Mouse (Mus musculus): Measurements from ENCODE around the gene Gm10073. TPM values are rescaled to one million over a fixed set of nuclear protein-coding genes. Genes with fewer than 3 reads are reported as not detected.

Gene Gm10073
- polyA plus RNA-seq, 1 experiment, result 99.0 TPM

DNA sequence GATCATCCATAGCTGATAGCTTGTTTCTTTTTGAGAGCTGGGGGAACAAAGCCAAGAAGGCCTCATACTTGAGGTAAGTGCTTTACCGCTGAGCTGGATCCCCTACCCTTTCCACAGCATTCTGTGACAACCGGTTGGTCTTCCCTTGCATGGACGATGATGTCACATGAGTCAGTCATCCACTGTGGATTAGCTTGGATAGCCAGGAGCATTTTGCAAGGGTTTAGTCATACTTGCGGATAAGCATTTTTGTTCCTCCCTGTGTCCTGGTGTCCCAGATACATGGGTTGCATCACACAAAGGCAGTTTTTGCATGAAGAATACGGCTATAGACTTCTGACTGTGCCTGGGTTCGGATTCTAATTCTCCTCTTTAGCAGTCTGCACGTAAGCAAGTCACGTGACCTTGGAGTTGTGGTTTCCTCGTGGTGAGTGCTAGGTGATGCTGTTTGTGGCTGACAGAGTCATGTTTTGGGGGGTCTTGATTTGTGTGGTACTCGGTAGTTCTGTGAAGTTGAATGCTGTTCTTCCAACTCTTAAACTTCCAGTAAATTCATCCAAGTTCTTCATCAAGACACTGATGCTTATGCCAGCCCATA is 43.3 kb downstream of the Gm10073 start:
- Histone ChIP-seq H3K79me2 (ENCODE audit: control insufficient read depth, insufficient read depth) (no peaks in the 10 kb centered on the region), H3K36me3 (ENCODE audit: control insufficient read depth, insufficient read depth) (no peaks in the 10 kb centered on the region), H3K27me3 (ENCODE audit: control insufficient read depth, insufficient read depth, insufficient read length) (no peaks in the 10 kb centered on the region), H3K4me2 (ENCODE audit: low read depth) (peak overlapping the region; percentile 33), H3ac (ENCODE audit: control insufficient read depth, insufficient read length) (no peak overlapping the region), H3K4me3 (no peak overlapping the region)
- TF ChIP-seq MAX (IDR thresholded peaks at IDR 0.05; ENCODE audit: low read depth) (peak; percentile 5), MYOD1 (IDR thresholded peaks at IDR 0.05; ENCODE audit: control insufficient read depth in 1 of 3, insufficient read length in 2 of 3, low read depth in 2 of 3) (no peak), REST (IDR thresholded peaks at IDR 0.05; ENCODE audit: insufficient read depth, insufficient read length) (no peak), USF1 (IDR thresholded peaks at IDR 0.05; ENCODE audit: low read depth) (peak; percentile 87), CEBPB (IDR thresholded peaks at IDR 0.05; ENCODE audit: insufficient read depth, poor library complexity, severe bottlenecking) (peak; percentile 96), TCF12 (IDR thresholded peaks at IDR 0.05; ENCODE audit: insufficient read depth, poor library complexity, severe bottlenecking) (no peak), E2F4 (IDR thresholded peaks at IDR 0.05; ENCODE audit: insufficient read depth) (no peak), POLR2AphosphoS2 (IDR thresholded peaks at IDR 0.05; ENCODE audit: insufficient read length, low read depth) (no peak), TCF3 (IDR thresholded peaks at IDR 0.05; ENCODE audit: insufficient read length, low read depth) (no peak), SRF (IDR thresholded peaks at IDR 0.05; ENCODE audit: control insufficient read depth, insufficient read length, low read depth) (no peak)

DNA sequence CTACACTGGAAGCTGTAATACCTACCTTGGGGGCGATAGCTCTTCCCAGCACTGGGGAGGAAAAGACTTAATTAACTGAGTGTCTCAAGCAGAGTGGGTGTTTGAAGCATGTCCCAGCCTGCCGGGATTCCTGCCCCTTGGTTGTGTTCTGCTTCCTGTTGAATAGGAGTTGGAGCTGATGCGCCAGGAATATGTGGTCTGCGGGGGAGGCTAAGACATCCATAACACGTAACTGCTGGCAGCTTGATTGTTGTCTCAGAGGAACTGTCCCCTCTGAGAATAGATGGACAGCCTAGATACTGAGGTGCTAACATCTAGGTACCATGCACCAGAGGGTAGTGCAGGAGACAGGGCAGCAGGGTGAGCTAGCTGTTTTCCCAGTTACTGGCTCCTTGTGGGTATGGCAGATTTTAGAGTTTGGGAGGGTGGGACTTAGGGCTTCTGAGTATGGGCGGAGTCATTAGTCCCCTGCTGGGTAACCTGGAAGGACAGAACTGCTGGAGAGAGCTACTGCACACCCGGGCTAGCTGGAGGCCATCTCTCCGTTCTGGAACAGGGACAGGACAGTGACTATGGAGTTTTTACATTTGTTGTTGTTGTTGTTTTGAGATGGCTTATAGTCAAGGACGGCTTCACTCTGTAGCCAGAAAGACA is 44.5 kb downstream of the Gm10073 start:
- Histone ChIP-seq H3K79me2 (ENCODE audit: control insufficient read depth, insufficient read depth) (no peaks in the 10 kb centered on the region), H3K4me3 (no peak overlapping the region), H3K27me3 (ENCODE audit: control insufficient read depth, insufficient read depth, insufficient read length) (no peaks in the 10 kb centered on the region), H3K36me3 (ENCODE audit: control insufficient read depth, insufficient read depth) (no peaks in the 10 kb centered on the region), H3ac (ENCODE audit: control insufficient read depth, insufficient read length) (no peak overlapping the region), H3K4me2 (ENCODE audit: low read depth) (no peak overlapping the region)
- TF ChIP-seq TCF3 (IDR thresholded peaks at IDR 0.05; ENCODE audit: insufficient read length, low read depth) (no peak), POLR2AphosphoS2 (IDR thresholded peaks at IDR 0.05; ENCODE audit: insufficient read length, low read depth) (no peak)

DNA sequence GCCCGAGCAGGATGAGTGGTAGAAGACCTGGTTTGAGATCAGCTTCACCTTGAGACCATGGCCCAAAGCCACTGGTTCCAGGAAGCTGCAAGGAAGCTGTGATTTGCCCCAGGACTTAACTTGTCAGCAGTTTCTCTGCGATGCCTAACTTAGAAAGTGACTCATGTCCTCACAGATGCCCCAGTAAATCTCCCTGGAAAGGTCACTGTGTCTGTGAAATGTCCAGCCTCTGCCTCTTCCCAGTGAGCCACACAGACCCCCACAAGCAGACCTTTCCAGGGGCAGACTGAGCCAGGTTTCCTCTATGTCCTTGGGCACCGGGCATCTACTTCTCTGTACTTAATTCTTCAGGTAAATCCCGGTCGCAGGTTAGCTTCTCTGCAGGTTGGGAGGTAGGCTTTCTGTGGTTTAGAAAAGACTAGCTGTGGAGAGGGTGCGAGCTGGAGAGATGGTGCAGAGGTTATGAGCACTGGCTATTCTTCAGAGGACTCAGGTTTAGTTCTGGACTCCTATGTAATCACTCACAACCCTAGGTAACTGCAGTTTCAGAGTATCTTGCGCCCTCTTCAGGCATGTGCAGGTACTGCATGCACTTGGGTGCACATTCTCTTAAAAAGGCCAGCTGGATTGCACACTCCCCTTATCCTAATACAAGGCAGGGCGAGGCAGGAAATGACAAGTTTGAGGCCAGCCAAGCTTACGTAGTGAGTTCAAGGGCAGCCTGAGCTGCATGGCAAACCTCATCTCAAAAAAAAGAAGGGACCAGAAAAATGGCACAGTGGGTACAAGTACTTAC is 45.8 kb downstream of the Gm10073 start:
- H3K79me2 ChIP-seq (ENCODE audit: control insufficient read depth, insufficient read depth), result no peaks in the 10 kb centered on the region
- H3ac ChIP-seq (ENCODE audit: control insufficient read depth, insufficient read length), result no peak overlapping the region
- no peaks in the 10 kb centered on the region for H3K36me3 ChIP-seq (ENCODE audit: control insufficient read depth, insufficient read depth)
- H3K4me3 ChIP-seq, result no peak overlapping the region
- peak in 1 of 3 experiments; percentile 43 for TF ChIP-seq MYOD1 (IDR thresholded peaks at IDR 0.05; ENCODE audit: control insufficient read depth in 1 of 3, insufficient read length in 2 of 3, low read depth in 2 of 3)
- TF ChIP-seq E2F4 (IDR thresholded peaks at IDR 0.05; ENCODE audit: insufficient read depth), result no peak
- TF ChIP-seq MYOG (IDR thresholded peaks at IDR 0.05; ENCODE audit: control insufficient read depth in 1 of 3, insufficient read depth in 1 of 3, insufficient read length in 2 of 3, low read depth in 2 of 3), result peak in 1 of 3 experiments; percentile 11
- H3K27me3 ChIP-seq (ENCODE audit: control insufficient read depth, insufficient read depth, insufficient read length), result no peaks in the 10 kb centered on the region
- H3K4me2 ChIP-seq (ENCODE audit: low read depth), result no peak overlapping the region

DNA sequence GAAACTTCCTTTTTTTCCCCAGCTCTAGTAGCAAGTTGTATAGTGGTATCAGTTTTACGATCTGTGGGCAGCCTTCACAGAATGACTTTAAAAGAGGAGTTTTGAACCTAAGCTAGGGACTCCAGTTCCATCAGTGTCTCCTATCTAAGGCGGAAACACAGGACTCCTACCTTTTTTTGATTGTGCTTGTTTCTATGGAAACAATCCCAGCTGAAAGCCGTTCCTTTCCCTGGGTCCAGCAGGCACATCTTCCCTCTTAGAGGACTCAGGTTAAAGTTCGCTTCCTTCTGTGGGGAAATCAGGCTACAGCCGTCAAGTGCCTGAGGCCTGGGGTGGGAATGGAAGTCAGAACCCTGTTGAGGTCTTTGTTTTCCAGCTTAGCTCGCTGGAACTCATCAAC is 46.5 kb downstream of the Gm10073 start:
- Histone ChIP-seq H3ac (ENCODE audit: control insufficient read depth, insufficient read length) (no peak overlapping the region), H3K4me2 (ENCODE audit: low read depth) (no peak overlapping the region), H3K36me3 (ENCODE audit: control insufficient read depth, insufficient read depth) (no peaks in the 10 kb centered on the region), H3K27me3 (ENCODE audit: control insufficient read depth, insufficient read depth, insufficient read length) (no peaks in the 10 kb centered on the region), H3K4me3 (no peak overlapping the region), H3K79me2 (ENCODE audit: control insufficient read depth, insufficient read depth) (no peaks in the 10 kb centered on the region)
- TF ChIP-seq TCF3 (IDR thresholded peaks at IDR 0.05; ENCODE audit: insufficient read length, low read depth) (no peak), POLR2AphosphoS2 (IDR thresholded peaks at IDR 0.05; ENCODE audit: insufficient read length, low read depth) (no peak), TCF12 (IDR thresholded peaks at IDR 0.05; ENCODE audit: insufficient read depth, poor library complexity, severe bottlenecking) (no peak), REST (IDR thresholded peaks at IDR 0.05; ENCODE audit: insufficient read depth, insufficient read length) (no peak), CEBPB (IDR thresholded peaks at IDR 0.05; ENCODE audit: insufficient read depth, poor library complexity, severe bottlenecking) (no peak), USF1 (IDR thresholded peaks at IDR 0.05; ENCODE audit: low read depth) (no peak), MYOD1 (IDR thresholded peaks at IDR 0.05; ENCODE audit: control insufficient read depth in 1 of 3, insufficient read length in 2 of 3, low read depth in 2 of 3) (no peak), E2F4 (IDR thresholded peaks at IDR 0.05; ENCODE audit: insufficient read depth) (no peak), MAX (IDR thresholded peaks at IDR 0.05; ENCODE audit: low read depth) (no peak), POLR2A (IDR thresholded peaks at IDR 0.05; ENCODE audit: insufficient read length, low read depth) (no peak), MYOG (IDR thresholded peaks at IDR 0.05; ENCODE audit: control insufficient read depth in 1 of 3, insufficient read depth in 1 of 3, insufficient read length in 2 of 3, low read depth in 2 of 3) (no peak), SRF (IDR thresholded peaks at IDR 0.05; ENCODE audit: control insufficient read depth, insufficient read length, low read depth) (no peak)

Other genes with a start within 250 kb of the Gm10073 start
- 0.02 TPM for gene Smpd3, start 235.5 kb downstream of the Gm10073 start, polyA plus RNA-seq (2012; fragmentation: generic; extraction: Trizol)
- 3.9 TPM for gene Zfp90, start 158.1 kb downstream of the Gm10073 start, polyA plus RNA-seq (2012; fragmentation: generic; extraction: Trizol)
- not detected for gene 6030452D12Rik, start 72.9 kb downstream of the Gm10073 start, polyA plus RNA-seq (2012; fragmentation: generic; extraction: Trizol)
- 0.17 TPM for gene Cdh3, start 62.6 kb downstream of the Gm10073 start, polyA plus RNA-seq (2012; fragmentation: generic; extraction: Trizol)
- gene Cdh1, start 29.9 kb upstream of the Gm10073 start, polyA plus RNA-seq (2012; fragmentation: generic; extraction: Trizol), result 0.11 TPM
- 6.9 TPM for gene Tango6, start 109.6 kb upstream of the Gm10073 start, polyA plus RNA-seq (2012; fragmentation: generic; extraction: Trizol)

Data from myocyte (in vitro differentiated cells).